ENCODE assay signal across 19 mouse cellular contexts in genomic region chr9:15007566-15007965, GRCm38 (mm10).
"Had no signal": no experiment of that assay in that cellular context is flagged by ENCODE, and none has a peak within 500 bp of the region (broad histone marks: within the 10 kb centered on the region; RNA-seq: fewer than 3 reads in every experiment).

No protein-coding gene starts in this region.

- H3K9ac ChIP-seq: liver, embryonic 14.5 days; lung, embryonic 15.5 days; midbrain, embryonic 13.5 days; neural tube, embryonic 12.5 days had no signal

- H3K27me3 ChIP-seq: lung, embryonic 15.5 days; megakaryocyte, embryonic 14.5 days; midbrain, embryonic 13.5 days; neural tube, embryonic 12.5 days had no signal

- DNase-seq: lung, adult 2 months; lung, postnatal 14 days; lung, postnatal 36 days; right cerebral cortex, adult 18-20 months; right cerebral cortex, postnatal 25 days; right cerebral cortex, postnatal 4 days; spleen, adult 18-20 months; thymus, adult 18-20 months; thymus, postnatal 14 days; thymus, postnatal 36 days had no signal

- H3K27ac ChIP-seq: liver, embryonic 14.5 days; lung, embryonic 15.5 days; macrophage; midbrain, embryonic 13.5 days; neural tube, embryonic 12.5 days had no signal

- H3K4me3 ChIP-seq: lung, embryonic 15.5 days; megakaryocyte, embryonic 14.5 days; midbrain, embryonic 13.5 days; neural tube, embryonic 12.5 days had no signal

- H3K4me2 ChIP-seq: lung, embryonic 15.5 days; midbrain, embryonic 11.5 days; midbrain, embryonic 13.5 days; neural tube, embryonic 12.5 days had no signal

- ATAC-seq: lung, postnatal 0 days; midbrain, embryonic 13.5 days; midbrain, embryonic 16.5 days had no signal

- H3K9me3 ChIP-seq: lung, embryonic 15.5 days; megakaryocyte, embryonic 14.5 days; midbrain, embryonic 13.5 days; neural tube, embryonic 12.5 days had no signal
